Mouse (Mus musculus) MN1 (cell line): Measurements from ENCODE around the gene Epb41l1.
"Not testable (repeated sequence)": the region's sequence is repeated elsewhere in the genome, so short reads cannot be mapped to it uniquely, and the experiment has no call there.

ENCODE experiments used
- DNase-seq: peaks from one replicate; pipeline ENCODE4 v3.0.0-alpha.2; 2016; ENCODE audit warnings: low spot score

Epb41l1 gene

GRCm38 (mm10) chr2:156420694-156421380 lies at the start of gene Epb41l1:
Gene Epb41l1, plus strand, starts transcription at chr2:156420909.
- DNase-seq: peak; percentile 79

DNA sequence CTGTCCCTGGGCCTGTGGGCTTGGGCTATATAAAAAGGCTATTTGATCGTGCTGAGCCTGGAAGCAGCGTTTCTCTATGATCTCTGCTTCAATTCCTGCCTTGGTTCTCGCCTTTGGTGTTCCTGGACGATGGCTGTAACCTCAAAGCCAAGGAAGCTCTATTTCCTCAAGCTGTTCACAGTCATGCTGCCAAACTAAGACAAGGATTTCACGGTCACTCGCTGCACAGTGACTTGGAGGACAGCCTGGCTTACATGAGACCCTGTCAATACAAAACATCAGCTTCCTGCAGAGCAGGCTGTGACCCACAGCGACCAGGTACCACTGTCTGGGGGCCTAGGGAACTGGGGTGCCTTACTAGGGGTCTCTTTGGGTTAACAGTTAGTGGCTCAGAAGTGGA lies 43.8 kb upstream of the Epb41l1 start:
- no peak for DNase-seq

DNA sequence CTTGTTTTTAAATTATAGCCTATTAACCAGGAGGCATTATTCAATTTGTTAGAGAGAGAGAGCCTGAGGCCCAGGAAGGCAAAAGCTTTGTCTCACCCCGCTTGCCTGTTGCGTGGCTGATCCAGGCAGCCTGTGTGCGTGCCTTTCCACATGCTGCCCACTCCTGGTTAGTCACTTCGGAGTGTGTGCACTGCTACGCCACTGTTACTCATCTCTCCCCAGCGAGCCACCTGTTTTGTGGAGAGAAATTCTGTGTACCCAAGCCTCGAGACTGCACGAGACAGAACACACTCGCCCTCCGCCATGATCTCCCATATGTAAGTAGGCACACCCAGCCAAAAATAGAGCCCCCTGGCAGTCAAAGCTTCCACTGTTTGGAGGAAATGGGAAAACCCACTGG lies 40.8 kb upstream of the Epb41l1 start:
- no peak for DNase-seq

DNA sequence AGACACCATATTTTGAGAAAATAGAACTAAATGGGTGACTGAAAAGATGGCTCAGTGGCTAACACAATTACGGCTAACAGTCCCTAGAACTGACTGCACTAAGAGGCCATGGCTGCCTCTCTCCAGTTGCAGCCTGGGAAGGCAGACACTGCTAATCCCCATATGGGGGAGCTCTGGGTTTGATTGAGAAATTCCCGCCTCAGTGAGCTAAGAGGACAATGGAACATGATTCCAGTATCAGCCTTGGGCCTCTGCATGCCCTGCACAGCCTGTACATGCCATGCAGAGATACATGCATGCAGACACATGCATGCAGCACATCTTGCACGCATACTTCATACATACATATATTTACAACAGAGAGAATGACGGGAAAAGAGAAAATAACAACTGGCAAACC lies 39.4 kb upstream of the Epb41l1 start:
- DNase-seq: no peak

GRCm38 (mm10) chr2:156392461-156393154 lies 28.1 kb upstream of the Epb41l1 start:
- DNase-seq: peak; percentile 87

DNA sequence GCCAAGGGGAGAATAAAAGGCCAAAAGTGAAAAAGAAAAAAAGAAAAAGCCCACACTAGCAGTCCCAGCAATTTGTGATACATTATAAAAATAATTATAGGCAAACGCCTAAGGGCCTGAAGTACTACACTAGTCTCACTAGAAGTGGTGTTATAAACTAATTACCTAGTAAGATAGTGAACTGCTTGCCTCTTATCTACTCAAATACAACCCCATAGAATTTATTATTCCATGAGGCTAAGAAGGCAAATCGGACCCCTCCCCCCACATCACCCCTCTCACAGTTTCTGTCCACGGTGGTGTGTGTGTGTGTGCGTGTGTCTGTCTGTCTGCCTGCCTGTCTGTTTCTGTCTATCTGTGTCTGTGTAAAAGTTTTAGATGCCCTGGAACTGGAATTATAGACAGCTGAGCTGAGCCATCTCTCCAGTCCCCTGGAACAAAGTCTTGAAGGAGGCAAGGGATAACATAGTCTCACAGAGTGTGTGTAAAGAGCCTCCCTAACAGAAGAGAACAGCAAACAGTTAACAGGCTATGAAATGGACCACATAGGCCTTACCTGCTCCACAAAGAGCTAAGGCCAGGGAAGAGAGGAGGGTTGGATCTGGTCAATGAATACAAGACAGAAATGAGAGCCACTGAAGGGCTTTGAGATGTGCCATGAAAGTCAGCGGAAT lies 27.4 kb upstream of the Epb41l1 start:
- peak; percentile 26 for DNase-seq

DNA sequence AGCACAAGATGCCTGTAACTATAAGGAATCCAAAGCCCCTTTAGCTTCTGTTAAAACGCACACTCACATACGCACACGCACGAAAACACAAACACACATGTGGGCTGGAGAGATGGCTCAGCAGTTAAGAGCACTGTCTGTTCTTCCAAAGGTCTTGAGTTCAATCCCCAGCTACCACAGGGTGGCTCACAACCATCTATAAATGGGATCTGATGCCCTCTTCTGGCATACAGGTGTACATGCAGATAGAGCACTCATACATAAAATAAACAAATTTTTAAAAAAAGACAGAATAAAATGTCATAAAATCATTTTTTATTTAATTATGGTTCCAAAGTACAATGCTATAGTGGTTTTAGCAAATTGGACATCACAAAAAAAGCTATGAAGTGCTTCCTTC lies 26.4 kb upstream of the Epb41l1 start:
- no peak for DNase-seq

GRCm38 (mm10) chr2:156396096-156396495 lies 24.6 kb upstream of the Epb41l1 start:
- DNase-seq: no peak

DNA sequence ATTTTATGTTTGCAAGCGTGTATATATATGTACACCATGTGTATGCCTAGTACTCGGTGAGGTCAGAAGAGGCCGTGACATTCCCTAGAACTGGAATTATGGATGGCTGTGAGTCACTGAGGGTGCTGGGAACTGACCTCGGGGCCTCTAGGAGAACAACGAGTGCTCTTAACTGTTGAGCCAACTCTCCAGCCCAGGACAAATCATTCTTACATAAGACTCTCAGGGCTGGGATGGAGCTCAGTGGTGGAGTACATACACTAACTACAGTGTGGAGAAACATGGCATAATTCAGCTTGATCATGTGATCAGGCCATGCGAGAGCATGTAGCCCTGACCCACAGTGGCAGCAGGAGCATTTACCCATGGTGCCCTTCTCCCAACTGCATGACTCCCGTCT lies 22.7 kb upstream of the Epb41l1 start:
- DNase-seq: no peak

DNA sequence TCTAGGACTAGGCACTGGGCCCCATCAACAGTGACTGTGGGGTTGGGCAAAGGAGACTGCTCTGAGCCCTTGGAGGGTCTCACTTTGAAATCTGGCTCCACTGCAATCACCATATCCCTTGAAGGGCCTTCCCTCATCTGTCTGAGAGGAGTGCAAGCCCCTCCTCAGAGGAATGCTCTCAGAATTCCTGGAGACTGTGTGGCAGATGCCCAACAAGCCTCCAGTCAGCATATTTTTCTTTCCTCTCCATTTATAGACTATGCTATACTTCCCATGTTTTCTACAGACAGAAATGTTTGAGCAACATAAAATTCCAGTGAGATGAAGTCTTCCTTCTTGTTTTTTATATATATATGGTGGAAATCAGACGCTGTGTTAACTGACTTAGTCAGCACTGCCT lies 21.2 kb upstream of the Epb41l1 start:
- DNase-seq: no peak

DNA sequence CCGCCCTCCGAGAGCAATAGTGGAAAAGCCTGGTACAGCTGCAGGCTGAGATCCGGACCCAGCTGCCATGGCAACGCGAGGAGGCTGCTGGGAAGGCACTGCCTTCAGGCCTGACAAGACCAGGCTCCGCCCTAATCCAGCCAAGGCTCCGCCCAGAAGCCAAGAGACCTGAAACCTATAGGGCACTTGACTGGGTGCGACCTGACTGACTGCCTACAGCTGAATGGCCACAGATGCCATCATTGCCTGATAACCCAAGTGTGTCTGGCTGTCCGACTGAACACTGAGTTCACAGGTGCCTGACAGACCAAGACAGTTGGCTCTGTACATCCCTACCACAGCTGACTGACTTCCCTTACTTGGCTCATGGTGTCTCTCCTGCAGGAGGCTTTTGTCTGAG lies 19.4 kb upstream of the Epb41l1 start:
- DNase-seq: peak; percentile 57

- DNase-seq: no peak
These were observed 18.7 kb upstream of the Epb41l1 start for GRCm38 (mm10) chr2:156402036-156402435.

- DNase-seq: no peak
These were observed 13.7 kb upstream of the Epb41l1 start for GRCm38 (mm10) chr2:156406987-156407386.

DNA sequence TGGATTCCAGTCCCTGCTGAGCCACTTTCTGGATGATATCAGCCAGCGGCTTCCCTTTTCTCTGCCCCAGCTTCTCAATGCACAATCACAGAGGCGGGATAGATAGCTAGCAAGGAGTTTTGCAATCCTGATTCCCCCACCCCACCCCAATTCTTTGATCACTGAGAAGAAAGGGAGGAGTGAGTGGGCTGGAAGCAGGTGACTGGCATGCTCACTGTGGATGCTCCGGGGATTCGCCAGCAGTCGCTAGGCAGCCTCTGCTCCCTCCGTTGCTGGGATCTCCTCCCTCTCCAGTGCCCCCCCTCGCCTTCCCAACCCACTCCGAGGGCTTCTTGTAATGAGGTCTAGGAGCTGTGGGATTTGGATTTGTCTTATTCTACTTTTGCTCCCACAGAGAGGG lies 12.5 kb upstream of the Epb41l1 start:
- DNase-seq: no peak

DNA sequence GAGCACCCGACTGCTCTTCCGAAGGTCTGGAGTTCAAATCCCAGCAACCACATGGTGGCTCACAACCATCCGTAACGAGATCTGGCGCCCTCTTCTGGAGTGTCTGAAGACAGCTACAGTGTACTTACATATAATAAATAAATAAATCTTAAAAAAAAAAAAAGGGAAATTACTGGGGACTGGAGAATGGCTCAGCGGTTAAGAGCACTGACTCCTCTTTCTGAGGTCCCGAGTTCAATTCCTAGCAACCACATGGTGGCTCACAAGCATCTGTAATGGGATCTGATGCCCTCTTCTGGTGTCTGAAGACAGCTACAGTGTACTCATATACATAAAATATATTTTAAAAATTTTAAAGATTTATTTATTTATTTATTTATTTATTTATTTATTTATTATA lies 9.4 kb upstream of the Epb41l1 start:
- not testable (repeated sequence) for DNase-seq

- DNase-seq: no peak
These were observed 5.7 kb upstream of the Epb41l1 start for GRCm38 (mm10) chr2:156414996-156415395.

GRCm38 (mm10) chr2:156415674-156416073 lies 5.0 kb upstream of the Epb41l1 start:
- no peak for DNase-seq

GRCm38 (mm10) chr2:156417194-156417593 lies 3.5 kb upstream of the Epb41l1 start:
- DNase-seq: no peak

GRCm38 (mm10) chr2:156418467-156418866 lies 2.2 kb upstream of the Epb41l1 start:
- no peak for DNase-seq

GRCm38 (mm10) chr2:156420327-156420693 lies 399 bp upstream of the Epb41l1 start:
- DNase-seq: no peak

DNA sequence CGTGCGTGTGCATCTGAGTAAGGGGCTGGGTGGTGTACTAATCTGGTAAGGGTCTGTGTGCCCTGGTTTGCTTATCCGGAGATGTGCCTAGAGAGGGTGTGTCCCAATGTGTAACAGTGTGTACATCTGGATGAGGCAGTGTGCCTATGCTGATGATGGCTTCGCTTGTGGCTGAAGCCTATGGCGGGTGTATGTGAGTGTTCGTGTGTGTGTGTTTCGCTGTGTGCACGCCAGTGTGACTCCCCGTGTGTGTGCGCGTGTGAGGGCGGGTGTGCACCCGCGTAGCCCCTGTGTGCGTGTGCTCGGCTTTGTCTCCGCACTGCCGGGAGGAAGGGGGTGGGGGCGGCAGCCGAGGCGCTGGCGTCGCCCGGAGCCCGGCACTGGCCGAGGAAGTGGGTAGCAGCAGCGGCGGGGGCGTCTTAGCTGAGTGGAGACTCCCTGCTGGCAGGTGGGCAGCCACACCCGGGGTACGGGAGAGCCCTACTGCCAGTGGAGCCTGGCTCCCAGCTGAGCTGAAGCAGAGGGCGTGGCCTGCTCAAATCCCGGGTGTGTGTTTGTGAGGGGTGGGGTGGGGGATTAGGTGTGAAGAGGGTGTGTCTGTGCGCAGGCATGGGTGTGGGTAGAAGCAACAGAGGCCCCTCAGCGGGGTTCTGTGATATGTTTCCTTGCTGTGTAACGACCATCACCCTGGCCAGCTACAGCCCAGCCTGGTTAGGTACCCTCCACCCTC lies 837 bp downstream of the Epb41l1 start:
- DNase-seq: peak; percentile 49

GRCm38 (mm10) chr2:156422631-156423030 lies 1.9 kb downstream of the Epb41l1 start:
- DNase-seq: no peak

DNA sequence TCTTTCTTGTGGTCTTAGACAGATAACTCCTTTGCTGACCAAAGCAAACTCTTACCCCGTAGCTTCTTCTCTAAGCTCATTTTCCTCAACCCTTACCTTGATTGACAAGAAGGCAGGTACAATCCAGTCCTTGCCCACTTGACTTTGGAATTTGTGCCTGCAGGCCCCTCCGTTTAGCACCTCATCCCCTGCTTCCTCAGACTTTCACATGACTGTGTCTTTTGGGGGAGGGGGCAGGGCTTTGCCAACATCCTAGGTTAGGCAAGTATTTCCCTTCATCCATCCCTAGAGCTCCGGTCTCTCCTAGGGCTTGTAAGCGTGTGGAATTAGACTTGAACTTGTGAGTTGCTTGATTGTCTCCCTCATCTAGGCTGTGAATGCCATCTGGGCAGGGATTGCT lies 3.0 kb downstream of the Epb41l1 start:
- no peak for DNase-seq
